Mouse (Mus musculus): ENCODE data around the gene Kif3a. TPM values are rescaled to one million over a fixed set of nuclear protein-coding genes. Genes with fewer than 3 reads are reported as not detected.
"Not testable (repeated sequence)": the region's sequence is repeated elsewhere in the genome, so short reads cannot be mapped to it uniquely, and the experiment has no call there.

Kif3a gene
- total RNA-seq, 2 experiments from 2014 or later: 118 to 119 TPM

DNA sequence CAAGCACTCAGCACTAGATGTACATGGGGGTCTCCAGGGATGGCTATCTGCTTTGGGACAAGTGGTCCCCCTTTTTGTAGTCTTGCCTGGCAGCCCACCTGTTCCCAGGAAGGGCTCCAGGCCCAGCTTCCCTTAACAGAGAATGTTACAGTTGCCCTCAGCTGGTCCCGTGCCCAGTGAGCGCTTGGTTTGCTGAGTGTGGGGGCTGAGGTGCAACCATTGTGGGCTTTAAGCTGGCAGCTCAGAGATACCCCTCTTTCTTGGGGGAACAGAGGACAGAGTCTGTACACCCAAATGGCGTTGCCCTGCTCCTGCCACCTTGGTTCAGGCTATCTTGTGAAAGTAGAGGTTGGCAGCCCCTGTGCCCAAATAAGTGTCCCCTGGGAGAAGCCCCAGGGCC, 26.8 kb upstream of the Kif3a start:
- peak in 1 of 2 experiments; percentile 46 for DNase-seq (ENCODE audit: low spot score in 2 of 2)

DNA sequence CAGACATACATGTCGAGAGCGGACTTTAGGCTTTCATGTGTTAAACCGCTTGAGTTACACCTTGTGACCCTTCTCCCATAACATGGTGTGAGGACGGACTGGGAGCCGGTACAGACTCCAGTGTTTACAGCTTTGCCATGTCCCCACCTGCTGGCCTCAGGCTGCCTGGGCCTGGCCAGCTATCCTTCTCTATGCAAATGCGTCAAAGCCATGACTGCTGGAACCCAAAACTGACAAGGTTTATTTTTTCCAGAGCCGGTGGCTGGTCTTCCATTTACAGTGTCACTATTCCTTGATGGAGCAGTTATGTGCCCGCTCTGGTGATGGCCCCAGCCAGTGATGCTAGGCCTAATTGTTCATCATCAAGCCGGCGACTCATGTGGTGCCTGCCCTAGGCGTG, 26.0 kb upstream of the Kif3a start:
- no peak for DNase-seq (ENCODE audit: low spot score in 2 of 2)

DNA sequence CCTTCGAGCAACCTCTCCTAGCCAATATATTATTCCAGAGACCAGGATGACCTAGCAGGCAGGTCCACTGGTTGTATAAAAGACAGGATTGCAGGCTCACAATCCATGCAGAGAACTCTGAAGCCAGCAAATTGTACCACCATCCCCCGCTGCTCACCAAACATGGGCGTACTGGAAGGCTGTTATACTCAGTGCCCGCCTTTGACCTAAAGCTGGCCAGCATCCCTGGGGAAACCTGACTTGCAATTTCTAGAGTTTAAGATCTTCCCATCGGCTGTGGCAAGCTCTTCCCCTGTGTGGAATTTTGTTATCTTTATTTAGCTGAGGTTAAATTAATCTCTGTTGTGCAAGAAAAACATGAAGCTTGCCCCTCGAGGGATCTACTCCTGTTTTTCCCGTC, 24.2 kb upstream of the Kif3a start:
- no peak for DNase-seq (ENCODE audit: low spot score in 2 of 2)

DNA sequence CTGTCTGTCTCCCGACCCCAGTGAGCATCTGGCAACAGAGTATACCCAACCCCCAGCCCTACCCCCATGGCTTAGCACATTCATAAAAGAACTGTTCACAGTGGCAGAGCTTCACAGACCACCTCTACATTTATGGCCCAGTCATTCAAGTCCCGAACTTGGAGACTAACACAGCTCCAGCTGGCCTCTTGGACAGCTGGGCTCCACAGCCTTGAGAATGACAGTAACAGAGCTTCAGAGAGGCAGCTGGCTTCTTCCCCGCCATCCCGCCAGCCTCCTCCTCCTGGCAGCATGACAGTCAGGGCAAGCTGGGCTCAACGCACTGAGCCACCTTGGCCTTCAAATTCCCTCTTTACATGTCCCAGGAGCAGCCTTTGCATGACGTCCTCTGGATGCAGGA, 20.9 kb upstream of the Kif3a start:
- no peak for DNase-seq (ENCODE audit: low spot score in 2 of 2)

DNA sequence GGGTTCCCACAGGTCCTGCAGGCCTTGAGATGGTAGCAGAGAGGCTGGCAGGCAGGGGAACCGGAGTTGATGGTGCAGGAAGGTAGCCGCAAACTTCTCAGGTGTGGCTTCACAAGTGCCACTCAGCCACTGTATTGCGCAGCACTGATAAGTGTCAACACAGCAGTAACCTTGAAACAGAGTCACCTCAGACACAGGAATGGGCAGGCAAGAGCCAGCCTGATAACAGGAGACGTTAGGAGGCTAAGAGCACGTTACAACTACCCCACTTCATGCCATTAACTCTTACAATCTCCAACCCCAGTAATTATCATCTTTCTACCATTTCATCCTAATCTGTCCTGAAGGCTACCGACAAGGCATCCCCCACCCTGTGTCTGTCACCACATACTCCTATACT, 19.6 kb upstream of the Kif3a start:
- DNase-seq (ENCODE audit: low spot score in 2 of 2): no peak

DNA sequence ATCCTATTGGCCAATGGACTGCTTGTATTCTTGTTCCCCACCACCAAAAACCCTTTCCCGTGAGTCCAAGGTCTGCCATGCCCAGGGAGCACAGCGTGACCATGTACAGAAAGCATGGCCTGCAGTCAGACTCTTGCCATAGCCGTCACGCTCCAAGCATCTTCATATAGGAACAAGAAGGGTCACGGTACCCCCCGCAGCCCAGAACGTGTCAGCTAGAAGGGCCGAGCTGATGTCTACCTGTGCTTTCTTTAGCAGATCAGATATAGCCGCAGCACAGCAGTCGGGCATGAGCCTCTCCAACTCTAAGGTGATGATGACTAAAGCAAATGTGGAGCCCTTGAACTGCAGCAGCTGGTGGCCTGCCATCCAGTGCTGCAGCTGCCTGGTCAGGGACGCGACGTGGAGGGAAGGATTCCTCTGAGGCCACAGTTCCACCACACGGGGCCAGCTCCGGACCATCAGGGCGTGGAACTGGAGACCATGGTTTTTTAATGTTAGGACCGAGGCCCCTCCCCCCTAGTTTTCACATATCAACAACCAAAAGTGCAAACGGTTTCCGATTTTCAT, 19.1 kb upstream of the Kif3a start:
- no peak for DNase-seq (ENCODE audit: low spot score in 2 of 2)

DNA sequence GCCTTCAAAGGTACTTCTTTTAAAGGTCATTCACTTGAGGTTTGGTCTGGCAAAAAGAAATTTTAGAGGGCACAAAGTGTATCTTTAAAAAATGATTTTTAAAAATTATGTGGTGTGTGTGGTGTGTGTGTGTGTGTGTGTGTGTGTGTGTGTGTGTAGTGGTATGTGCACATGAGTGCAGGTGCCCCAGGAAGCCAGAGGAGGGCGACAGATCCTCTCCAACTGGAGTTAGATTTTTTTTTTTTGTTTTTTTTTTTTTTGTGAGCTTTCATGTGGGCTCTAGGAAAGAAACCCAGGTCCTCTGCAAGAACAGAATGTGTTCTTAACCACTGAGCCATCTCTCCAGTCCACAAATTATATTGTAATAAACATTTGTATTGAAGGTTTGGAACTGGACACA, 16.5 kb upstream of the Kif3a start:
- no peak for DNase-seq (ENCODE audit: low spot score in 2 of 2)

DNA sequence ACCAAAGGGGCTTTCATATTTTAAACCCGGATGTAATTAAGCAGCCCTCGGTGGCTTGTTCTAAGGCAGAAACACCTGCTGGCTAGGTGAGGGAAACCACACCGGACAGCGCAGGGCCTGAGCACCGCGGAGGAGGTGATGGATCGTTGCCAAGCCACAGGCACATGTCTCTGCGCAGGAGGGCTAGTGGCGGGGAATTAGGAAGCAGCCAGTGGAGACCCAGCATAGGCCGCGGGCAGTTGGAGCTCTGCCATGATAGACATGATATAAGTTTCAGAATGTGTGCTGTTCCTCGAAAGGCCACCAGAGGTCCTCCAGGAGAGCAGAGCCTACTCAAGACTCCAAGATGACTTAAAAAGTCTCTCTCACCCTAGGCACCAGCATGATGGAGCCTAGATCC, 15.4 kb upstream of the Kif3a start:
- DNase-seq (ENCODE audit: low spot score in 2 of 2): no peak

DNA sequence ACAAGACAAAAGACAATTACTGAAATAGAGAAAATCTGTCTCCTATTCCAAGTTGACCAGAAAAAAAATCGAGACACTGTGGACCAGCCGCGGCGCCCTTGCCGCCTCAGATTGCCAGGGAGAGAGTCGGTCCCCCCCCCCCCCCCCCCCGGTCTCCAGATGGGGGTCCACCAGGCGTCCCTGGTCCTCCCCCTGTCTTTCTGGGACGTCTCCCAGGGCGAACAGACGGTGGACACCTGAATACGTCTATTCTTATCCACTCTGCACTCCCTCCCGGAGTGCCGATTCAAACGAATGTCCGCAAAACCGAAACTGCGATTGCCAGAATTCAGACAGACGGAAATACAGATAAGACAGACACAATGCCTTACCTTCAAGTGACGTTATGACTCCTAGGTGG, 10.7 kb upstream of the Kif3a start:
- not testable (repeated sequence) for DNase-seq (ENCODE audit: low spot score in 2 of 2)

DNA sequence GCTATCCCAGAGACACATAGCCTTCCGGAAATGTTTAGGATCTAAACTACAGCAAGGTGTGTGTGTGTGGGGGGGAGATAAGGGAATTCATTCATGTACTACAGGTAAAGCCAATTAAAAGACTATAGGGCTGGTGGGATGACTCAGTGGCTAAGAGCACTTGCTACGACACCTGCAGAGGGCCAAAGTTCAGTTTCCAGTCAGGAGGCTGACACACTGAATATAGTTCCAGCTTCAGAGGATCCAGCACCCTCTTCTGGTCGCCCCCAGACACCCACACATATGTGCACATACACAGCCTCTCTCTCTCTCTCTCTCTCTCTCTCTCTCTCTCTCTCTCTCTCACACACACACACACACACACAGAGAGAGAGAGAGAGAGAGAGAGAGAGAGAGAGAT, 9.2 kb upstream of the Kif3a start:
- not testable (repeated sequence) for DNase-seq (ENCODE audit: low spot score in 2 of 2)

DNA sequence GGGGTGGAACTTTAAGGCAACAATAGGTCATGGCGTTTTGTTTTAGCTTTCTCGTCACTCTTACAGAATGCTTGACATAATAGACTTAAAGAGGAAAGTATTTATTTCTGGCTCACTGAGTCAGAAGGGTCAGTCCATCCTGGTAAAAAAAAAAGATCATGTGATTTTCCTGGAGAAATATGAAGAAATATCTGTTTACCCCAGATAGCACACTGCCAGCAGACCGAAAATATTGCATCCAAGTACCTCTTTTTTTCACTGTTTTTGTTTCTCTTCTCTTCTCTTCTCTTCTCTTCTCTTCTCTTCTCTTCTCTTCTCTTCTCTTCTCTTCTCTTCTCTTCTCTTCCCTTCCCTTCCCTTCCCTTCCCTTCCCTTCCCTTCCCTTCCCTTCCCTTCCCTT, 7.2 kb upstream of the Kif3a start:
- not testable (repeated sequence) for DNase-seq (ENCODE audit: low spot score in 2 of 2)

DNA sequence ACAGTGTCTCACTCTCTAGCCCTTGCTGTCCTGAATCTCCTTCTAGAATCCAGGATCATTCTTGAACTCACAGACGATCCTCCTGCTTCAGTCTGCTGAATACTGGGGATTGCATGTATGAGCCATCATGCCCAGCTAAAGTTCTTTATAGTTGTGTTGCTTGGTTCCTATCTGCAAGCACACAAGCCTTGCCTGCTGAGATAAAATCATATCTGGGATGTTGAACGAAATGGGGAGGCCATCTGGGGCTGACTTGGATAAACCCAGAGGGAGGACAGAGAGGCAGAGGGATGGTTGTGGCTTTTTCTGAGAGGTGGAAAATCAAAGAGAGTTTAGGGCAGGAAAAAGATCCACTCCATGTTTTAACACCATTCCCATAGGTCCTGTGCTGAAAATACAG, 5.2 kb upstream of the Kif3a start:
- DNase-seq (ENCODE audit: low spot score in 2 of 2): no peak

DNA sequence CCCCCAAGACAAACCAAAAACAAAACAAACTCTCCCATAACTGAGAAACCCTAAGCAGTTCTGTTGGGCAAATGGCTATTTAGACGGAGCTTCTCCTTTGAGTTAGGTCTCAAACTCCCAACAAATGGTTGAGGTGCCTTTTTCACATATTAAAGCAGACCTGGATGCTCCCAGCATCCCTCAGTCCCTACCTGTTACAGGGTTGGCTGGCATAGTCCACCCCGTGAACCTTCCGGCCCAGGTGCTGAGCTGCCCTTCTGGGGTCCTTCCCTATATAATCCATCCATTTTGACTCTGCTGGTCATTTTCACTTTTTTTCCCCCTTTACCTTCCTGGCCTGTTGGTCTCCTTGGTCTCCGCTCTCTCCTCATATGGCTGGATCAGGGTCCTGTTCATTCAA, 533 bp upstream of the Kif3a start:
- DNase-seq (ENCODE audit: low spot score in 2 of 2): no peak

DNA sequence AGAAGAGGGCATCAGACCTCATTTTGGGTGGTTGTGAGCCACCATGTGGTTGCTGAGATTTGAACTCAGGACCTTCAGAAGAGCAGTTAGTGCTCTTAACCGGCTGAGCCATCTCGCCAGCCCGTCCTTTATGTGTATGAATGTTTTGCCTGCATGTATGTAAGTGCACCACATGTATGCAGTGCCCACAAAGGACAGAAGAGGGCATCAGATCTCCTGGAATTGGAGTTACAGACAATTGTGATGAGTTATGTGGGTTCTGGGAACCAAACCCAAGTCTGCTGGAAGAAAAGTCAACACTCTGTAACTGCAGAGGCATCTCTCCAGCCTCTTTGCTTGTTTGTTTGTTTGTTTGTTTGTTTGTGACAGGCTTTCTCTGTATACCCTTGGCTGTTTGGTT, 13.4 kb downstream of the Kif3a start:
- no peak for DNase-seq (ENCODE audit: low spot score in 2 of 2)

DNA sequence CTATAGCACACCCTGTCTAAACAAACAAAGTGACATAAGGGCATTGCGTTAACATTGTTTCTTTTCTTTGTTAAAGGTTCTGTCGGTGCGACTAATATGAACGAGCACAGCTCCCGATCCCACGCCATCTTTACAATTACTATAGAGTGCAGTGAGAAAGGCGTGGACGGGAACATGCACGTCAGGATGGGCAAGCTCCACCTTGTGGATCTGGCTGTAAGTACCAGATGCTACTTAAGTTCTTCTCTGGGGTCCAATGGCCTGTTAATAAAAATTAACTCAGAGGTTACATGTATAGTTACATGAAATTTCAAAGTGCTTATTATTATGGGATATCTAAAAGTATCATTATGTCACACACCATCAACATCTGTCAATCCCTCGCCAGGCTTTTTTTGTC, 16.0 kb downstream of the Kif3a start:
- no peak for DNase-seq (ENCODE audit: low spot score in 2 of 2)

DNA sequence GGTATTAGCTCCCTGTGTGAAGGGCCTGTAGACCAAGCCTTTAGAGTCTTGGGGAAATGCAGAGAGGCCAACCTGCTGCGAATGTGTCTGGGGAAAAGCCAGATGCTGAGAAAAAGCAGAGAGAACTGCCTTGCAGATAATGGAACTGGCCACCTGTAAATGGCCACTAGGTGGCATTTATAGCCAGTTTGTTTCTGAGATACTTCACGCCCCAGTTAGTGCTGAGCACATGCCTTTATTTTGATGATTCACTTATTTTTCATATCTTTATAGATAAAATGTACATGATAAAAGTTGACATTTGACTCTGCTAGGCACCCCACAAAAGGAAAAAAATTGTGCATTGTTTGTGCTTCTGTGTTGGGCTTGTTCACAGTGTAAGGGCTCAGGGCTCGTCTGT, 17.7 kb downstream of the Kif3a start:
- peak in 1 of 2 experiments; percentile 13 for DNase-seq (ENCODE audit: low spot score in 2 of 2)

DNA sequence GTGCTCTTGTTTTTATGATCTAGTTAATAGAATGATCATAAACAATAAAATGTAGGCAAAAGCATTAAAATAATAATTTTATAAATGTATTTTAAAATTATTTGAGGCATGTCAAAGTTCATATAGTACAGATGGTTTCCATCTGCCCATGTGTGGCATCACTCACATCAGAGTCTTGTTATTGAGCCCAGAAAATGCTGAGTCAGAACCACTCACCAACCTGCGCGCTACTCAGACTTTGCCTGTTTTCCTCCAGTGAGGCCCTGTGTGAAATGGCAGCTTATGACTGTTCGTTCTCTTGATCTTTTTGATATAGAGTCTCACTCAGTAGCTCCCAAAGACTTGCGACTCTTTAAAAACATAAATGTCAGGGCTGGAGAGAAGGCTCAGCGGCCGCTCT, 18.3 kb downstream of the Kif3a start:
- DNase-seq (ENCODE audit: low spot score in 2 of 2): no peak

DNA sequence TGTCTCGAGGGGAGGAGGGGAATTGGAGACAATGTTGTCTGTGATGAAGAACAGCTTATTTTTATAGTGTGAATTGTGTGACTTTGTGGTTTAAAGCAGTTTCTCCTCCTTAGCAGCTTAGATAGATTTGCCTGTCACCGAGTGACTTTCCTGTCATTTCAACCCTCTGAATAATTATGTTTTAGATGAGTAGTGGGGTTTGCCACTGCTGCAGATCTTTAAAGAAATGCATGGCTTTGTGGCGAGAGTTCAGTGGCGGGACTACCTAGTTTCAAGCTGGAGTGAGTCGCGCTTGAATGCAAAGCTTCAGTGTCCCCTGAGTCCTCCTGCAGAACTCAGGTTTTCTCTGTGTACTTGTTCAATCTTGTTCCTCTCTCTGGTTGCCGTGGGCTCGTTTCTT, 21.1 kb downstream of the Kif3a start:
- DNase-seq (ENCODE audit: low spot score in 2 of 2): no peak

DNA sequence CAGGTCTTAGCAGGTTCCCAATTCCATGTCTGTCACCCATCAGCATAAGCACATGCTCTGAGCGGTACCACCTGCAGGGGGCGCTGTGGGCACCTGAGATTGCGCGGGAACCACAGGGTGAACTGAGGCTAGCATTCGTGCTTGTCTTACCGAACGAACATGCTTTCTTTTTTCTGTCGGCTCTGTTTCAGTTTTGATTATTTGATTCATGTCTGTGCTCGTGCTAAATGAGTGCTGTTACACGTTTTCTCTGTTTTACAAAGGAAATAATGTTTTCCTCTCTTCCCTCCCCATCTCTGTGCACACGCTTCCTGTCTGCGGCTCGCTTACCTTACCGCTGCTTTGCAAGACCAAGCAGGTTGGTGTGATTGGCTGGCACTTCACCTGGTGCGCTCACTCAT, 23.2 kb downstream of the Kif3a start:
- DNase-seq (ENCODE audit: low spot score in 2 of 2): peak; percentile 15 to 50

DNA sequence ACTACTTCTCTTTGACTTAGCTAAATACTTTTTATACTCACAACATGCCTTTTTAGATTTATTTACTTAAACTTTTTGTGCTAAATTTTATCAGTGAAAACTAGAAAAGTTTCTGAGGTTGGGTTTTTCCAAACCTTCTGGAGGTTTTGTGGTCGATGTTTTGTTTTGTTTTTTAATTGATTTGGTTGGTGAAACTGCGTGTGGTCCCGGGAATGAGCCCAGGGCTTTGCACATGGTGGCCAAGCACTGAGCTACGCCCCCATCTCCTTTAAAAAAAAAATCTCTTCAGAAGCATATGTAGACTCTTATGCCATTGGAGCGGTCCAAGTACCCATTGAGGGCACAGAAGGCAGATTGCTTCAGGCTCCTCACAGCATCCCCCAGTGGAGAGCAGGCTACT, 23.9 kb downstream of the Kif3a start:
- DNase-seq (ENCODE audit: low spot score in 2 of 2): no peak

DNA sequence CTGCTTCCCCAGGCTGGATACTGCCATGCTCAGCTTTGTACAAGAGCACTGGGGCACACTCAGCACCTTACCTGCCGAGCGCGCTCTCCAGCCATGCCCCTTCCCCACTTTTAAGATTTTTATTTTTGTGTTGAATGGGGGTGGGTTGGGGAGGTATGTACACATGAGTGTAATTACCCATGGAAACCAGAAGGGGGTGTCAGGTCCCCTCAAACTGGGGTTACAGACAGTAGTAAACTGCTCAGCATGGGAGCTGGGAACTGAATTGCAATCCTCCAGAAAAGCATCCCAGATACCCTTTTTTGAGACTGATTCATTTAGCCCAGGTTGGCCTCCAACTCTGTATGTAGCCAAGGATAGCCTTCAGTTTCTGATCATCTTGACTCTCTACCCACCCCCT, 37.8 kb downstream of the Kif3a start:
- DNase-seq (ENCODE audit: low spot score in 2 of 2): no peak

DNA sequence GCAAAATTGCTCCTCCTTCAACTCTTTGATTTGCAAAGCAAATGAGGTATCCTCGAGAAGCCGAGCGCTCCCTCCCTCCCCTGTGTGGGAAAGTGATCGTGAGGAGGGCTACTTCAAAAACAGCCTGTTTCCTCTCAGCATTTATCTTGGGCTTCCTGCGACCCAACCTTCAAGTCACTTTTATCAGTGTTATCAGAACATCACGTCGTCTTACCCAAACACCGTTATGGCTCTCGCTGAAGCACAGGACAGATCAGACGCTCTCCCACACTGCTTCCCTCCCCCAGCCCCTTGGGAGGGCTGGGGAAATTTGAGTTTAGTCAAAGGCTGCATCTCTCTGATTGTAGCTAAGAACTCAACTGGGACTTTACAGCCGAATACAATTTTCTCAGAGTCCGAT, 38.4 kb downstream of the Kif3a start:
- no peak for DNase-seq (ENCODE audit: low spot score in 2 of 2)

DNA sequence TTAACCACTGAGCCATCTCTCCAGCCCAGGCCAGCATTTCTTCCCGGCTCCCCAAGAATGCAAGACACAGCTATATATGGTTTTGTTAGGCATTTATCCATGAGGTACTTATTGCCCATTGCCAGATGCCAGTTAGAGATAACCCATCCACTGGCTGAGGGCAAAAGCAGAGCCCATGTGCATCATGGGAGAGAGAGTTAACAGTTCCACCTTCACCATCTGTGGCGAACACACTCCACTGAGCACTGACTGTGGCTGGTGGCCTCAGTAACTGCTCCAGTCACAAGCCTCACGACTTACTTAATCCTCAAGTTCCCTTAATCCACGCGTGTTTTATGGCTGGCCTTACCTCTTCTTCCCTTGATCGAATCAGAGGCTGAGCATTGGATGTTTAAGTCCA, 42.1 kb downstream of the Kif3a start:
- no peak for DNase-seq (ENCODE audit: low spot score in 2 of 2)

DNA sequence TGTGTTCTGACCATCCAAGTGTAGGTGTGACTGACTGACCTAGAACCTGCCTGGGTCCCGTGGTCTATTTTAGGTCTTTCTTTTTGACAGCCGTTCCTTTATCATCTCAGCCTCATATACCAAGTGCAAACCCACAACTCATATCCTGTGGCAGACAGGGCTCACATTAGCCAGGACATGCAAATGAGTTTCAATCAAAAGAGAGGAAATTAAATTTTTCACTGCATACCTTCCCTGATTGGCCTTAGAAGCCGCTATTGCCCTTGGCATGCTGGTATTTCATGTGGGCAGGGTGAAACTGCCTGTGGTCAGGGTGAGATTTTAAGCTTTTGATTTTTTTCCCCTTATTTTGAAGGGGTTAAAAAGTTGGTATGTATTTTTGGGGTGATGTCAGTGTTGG, 42.5 kb downstream of the Kif3a start:
- no peak for DNase-seq (ENCODE audit: low spot score in 2 of 2)

Measured in left cerebral cortex, adult 18-20 months (tissue).